ENCODE assay signal across 26 mouse cellular contexts in genomic region chr7:116496760-116497159, GRCm38 (mm10).
"Had no signal": no experiment of that assay in that cellular context is flagged by ENCODE, and none has a peak within 500 bp of the region (broad histone marks: within the 10 kb centered on the region; RNA-seq: fewer than 3 reads in every experiment).

No protein-coding gene starts in this region.

- H3K27me3 ChIP-seq: heart, embryonic 13.5 days; heart, embryonic 15.5 days; hindbrain, embryonic 13.5 days; hindbrain, embryonic 15.5 days; kidney, embryonic 15.5 days; limb, embryonic 12.5 days; liver, embryonic 12.5 days had no signal

- H3K4me2 ChIP-seq: heart, embryonic 11.5 days; heart, embryonic 13.5 days; heart, embryonic 15.5 days; hindbrain, embryonic 13.5 days; hindbrain, embryonic 15.5 days; kidney, embryonic 15.5 days; limb, embryonic 12.5 days; liver, embryonic 12.5 days had no signal

- H3K4me3 ChIP-seq: gastrocnemius, adult 2 months; heart, adult 2 months; heart, embryonic 13.5 days; heart, embryonic 15.5 days; hindbrain, embryonic 13.5 days; hindbrain, embryonic 15.5 days; kidney, embryonic 15.5 days; limb, embryonic 10.5 days; limb, embryonic 12.5 days; liver, embryonic 12.5 days had no signal

- H3K36me3 ChIP-seq: heart, embryonic 13.5 days; heart, embryonic 15.5 days; hindbrain, embryonic 13.5 days; hindbrain, embryonic 15.5 days; kidney, embryonic 15.5 days; limb, embryonic 10.5 days; limb, embryonic 12.5 days; liver, embryonic 12.5 days had no signal

- H3K9ac ChIP-seq: heart, embryonic 13.5 days; heart, embryonic 15.5 days; hindbrain, embryonic 13.5 days; hindbrain, embryonic 15.5 days; kidney, embryonic 15.5 days; limb, embryonic 12.5 days; liver, embryonic 12.5 days had no signal

- DNase-seq: gastrocnemius, adult 2 months; gastrocnemius, postnatal 10 days; gastrocnemius, postnatal 25 days; heart, adult 11 months; heart, adult 2 months; heart, postnatal 14 days; heart, postnatal 36 days; kidney, adult 11 months; kidney, adult 2 months; kidney, adult 9 months; kidney, postnatal 14 days; kidney, postnatal 36 days; layer of hippocampus, adult 9-11 months; layer of hippocampus, postnatal 36 days had no signal

- H3K9me3 ChIP-seq: heart, embryonic 15.5 days; hindbrain, embryonic 13.5 days; hindbrain, embryonic 15.5 days; kidney, embryonic 15.5 days; limb, embryonic 10.5 days had no signal

- H3K27ac ChIP-seq: gastrocnemius, adult 2 months; heart, adult 2 months; heart, embryonic 13.5 days; heart, embryonic 15.5 days; hindbrain, embryonic 13.5 days; hindbrain, embryonic 15.5 days; hindbrain, postnatal 0 days; kidney, embryonic 15.5 days; kidney, postnatal 0 days; limb, embryonic 10.5 days; limb, embryonic 12.5 days; liver, embryonic 12.5 days had no signal

- ATAC-seq: hindbrain, postnatal 0 days; intestine, embryonic 16.5 days; liver, embryonic 12.5 days had no signal

- H3K4me1 ChIP-seq: heart, embryonic 13.5 days; heart, embryonic 15.5 days; hindbrain, embryonic 13.5 days; hindbrain, embryonic 15.5 days; kidney, embryonic 15.5 days; limb, embryonic 10.5 days; limb, embryonic 12.5 days had no signal
